Mouse (Mus musculus) ovary, postnatal 14 days (tissue): ENCODE data around the gene Gm11236.
"Not testable (repeated sequence)": the region's sequence is repeated elsewhere in the genome, so short reads cannot be mapped to it uniquely, and the experiment has no call there.

ENCODE experiments used
- DNase-seq: peaks from one replicate; pipeline ENCODE4 v3.0.0; 2022; ENCODE audit warnings: low spot score

Gene Gm11236

GRCm38 (mm10) chr4:73637821-73638220 lies at the start of gene Gm11236:
TSS of gene Gm11236 (plus strand) at chr4:73638121.
- DNase-seq: not testable (repeated sequence)

DNA sequence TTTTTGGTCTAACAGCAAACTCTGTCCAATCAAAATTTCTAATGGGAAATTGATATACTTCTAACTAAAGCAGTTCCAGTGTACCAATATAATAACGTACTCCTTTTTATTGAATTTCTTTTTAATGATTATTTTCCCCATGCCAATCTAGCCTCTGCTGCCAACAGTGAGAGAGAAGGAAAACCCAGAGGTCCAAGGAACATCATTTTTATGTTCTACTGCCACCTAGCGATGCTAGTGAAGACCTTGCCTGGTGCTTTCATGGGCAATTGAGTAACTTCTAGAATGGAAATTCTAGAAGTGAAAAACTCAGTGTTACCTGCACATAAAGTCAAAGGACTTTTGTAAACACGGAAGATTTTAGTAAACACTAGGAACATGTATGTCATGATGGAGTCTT lies 38.7 kb upstream of the Gm11236 start:
- no peak for DNase-seq

GRCm38 (mm10) chr4:73607581-73607980 lies 30.3 kb upstream of the Gm11236 start, which contains the start of gene Gm11238:
TSS of gene Gm11238 (plus strand) at chr4:73607881.
- DNase-seq: not testable (repeated sequence)

- DNase-seq: not testable (repeated sequence)
Measured at GRCm38 (mm10) chr4:73622684-73623083, 15.2 kb upstream of the Gm11236 start, which contains the start of gene Gm11237. TSS of gene Gm11237 (plus strand) at chr4:73622984.

- DNase-seq: not testable (repeated sequence)
Measured at GRCm38 (mm10) chr4:73661864-73662263, 23.9 kb downstream of the Gm11236 start.

DNA sequence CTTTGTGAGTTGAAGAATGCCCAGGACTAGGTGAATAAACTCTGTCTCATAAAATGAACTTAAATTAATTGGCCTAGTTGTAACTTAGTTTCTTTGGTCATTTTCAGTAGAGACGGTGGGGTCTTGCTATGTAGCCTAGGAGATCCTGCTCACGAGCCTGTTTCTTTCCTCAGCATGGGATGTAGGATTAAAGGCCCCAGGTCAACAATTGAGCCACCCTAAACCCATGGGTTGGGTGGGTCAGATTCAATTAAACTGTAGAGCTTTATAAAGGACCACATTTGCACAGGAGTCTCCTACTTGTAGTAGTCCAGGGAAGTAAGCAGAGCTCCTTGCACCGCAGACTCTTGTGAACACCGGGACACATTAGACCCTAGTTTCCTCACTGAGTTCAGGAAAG lies 30.1 kb downstream of the Gm11236 start, which contains the start of gene Gm11239:
TSS of gene Gm11239 (plus strand) at position 301 of the 400 bp plus-strand sequence.
- not testable (repeated sequence) for DNase-seq

GRCm38 (mm10) chr4:73683216-73683615 lies 45.3 kb downstream of the Gm11236 start, which contains the start of gene Gm428:
TSS of gene Gm428 (plus strand) at chr4:73683516.
- not testable (repeated sequence) for DNase-seq
